Mouse (Mus musculus): ENCODE data around the gene Dpp7.

DNA sequence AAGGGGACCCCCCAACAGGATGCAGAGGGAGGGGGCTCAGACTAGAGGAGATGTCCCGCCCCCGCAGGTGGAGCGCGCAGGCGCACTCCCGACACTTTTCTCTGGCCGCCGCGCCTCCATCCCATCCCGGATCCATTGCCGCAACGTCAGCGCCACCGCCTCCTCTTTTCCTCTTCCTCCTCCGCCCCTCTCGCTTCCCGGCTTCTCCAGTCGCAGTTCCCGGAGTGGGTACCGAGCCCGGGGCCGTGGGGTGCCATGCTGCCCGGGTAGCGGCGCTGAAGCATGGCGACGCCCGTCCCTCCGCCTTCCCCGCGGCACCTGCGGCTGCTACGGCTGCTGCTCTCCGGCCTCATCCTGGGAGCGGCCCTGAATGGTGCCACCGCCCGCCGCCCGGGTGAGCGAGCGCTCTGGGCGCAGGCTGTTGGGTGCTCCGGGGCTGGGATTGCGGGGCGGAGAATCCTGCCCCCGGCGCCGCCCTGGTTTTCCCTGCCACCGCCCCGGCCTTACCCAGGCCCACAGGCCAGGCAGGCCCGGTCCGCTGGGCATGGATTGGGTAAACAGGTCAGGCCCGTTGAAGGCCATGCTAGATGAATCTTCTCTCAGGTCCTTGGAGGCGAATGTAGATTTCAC, 46.9 kb upstream of the Dpp7 start:
- peak; percentile 78; the same call in 1 of the 2 replicates for TF ChIP-seq POLR2A (IDR thresholded peaks at IDR 0.05; ENCODE audit: insufficient read depth, low read depth, low read length)
- TF ChIP-seq CTCF (IDR thresholded peaks at IDR 0.05; ENCODE audit: insufficient read depth, low read depth, low read length) = no peak
